Mouse (Mus musculus): ENCODE results near the gene Zfp810.

DNA sequence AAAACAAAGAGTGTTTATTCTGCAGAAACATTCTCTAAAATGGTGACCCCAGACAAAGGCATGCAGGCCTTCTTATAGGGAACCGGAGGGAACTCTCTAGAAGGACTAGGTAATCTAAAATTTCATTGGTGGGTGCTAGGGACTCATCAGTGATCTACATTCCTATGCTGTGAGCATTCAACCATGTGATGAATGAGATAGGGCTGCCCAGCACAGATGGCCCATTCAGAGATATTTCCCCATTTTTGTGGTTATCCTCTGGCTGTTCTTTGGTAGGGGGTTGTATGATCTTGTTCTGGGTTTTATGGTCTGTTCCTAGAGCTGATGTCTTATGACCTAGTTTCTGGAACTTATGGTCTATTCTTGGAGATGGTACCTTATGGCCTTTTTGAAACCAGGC is 38.6 kb downstream of the Zfp810 start:
- TF ChIP-seq CTCF (IDR thresholded peaks at IDR 0.05; ENCODE audit: borderline replicate concordance, control insufficient read depth, extremely low read depth, insufficient read depth, low read length, poor library complexity) (no peak), POLR2A (IDR thresholded peaks at IDR 0.05; ENCODE audit: control insufficient read depth, extremely low read depth, insufficient read depth, low read length, poor library complexity) (no peak)

Measured in thymus, adult 2 months (tissue).